Mouse (Mus musculus): ENCODE data around the gene Ceacam1.
"Not testable (repeated sequence)": the region's sequence is repeated elsewhere in the genome, so short reads cannot be mapped to it uniquely, and the experiment has no call there.

Gene Ceacam1

GRCm38 (mm10) chr7:25477091-25477751 is at the start of gene Ceacam1:
TSS of gene Ceacam1 (minus strand) at chr7:25477603.
- peak; percentile 68 to 87 for DNase-seq (ENCODE audit: inconsistent age in 2 of 2, low spot score in 1 of 2)

GRCm38 (mm10) chr7:25516070-25516777 is 38.8 kb upstream of the Ceacam1 start:
- peak in 1 of 2 experiments; percentile 33 for DNase-seq (ENCODE audit: inconsistent age in 2 of 2, low spot score in 1 of 2)

GRCm38 (mm10) chr7:25515667-25516066 is 38.3 kb upstream of the Ceacam1 start:
- DNase-seq (ENCODE audit: inconsistent age in 2 of 2, low spot score in 1 of 2): not testable (repeated sequence)

- no peak for DNase-seq (ENCODE audit: inconsistent age in 2 of 2, low spot score in 1 of 2)
Measured at GRCm38 (mm10) chr7:25509925-25510324, 32.5 kb upstream of the Ceacam1 start.

- no peak for DNase-seq (ENCODE audit: inconsistent age in 2 of 2, low spot score in 1 of 2)
Measured at GRCm38 (mm10) chr7:25494649-25495048, 17.2 kb upstream of the Ceacam1 start.

GRCm38 (mm10) chr7:25490698-25491097 is 13.3 kb upstream of the Ceacam1 start:
- DNase-seq (ENCODE audit: inconsistent age in 2 of 2, low spot score in 1 of 2): not testable (repeated sequence)

GRCm38 (mm10) chr7:25489382-25489781 is 12.0 kb upstream of the Ceacam1 start:
- DNase-seq (ENCODE audit: inconsistent age in 2 of 2, low spot score in 1 of 2): not testable (repeated sequence)

- DNase-seq (ENCODE audit: inconsistent age in 2 of 2, low spot score in 1 of 2): peak in 1 of 2 experiments; percentile 72
Measured at GRCm38 (mm10) chr7:25486186-25486585, 8.8 kb upstream of the Ceacam1 start.

- DNase-seq (ENCODE audit: inconsistent age in 2 of 2, low spot score in 1 of 2): no peak
Measured at GRCm38 (mm10) chr7:25485061-25485460, 7.7 kb upstream of the Ceacam1 start.

- DNase-seq (ENCODE audit: inconsistent age in 2 of 2, low spot score in 1 of 2): no peak
Measured at GRCm38 (mm10) chr7:25483133-25483735, 5.8 kb upstream of the Ceacam1 start.

GRCm38 (mm10) chr7:25480791-25481190 is 3.4 kb upstream of the Ceacam1 start:
- DNase-seq (ENCODE audit: inconsistent age in 2 of 2, low spot score in 1 of 2): not testable (repeated sequence)

GRCm38 (mm10) chr7:25479440-25479839 is 2.0 kb upstream of the Ceacam1 start:
- DNase-seq (ENCODE audit: inconsistent age in 2 of 2, low spot score in 1 of 2): peak; percentile 37 to 88

GRCm38 (mm10) chr7:25477752-25478093 is 320 bp upstream of the Ceacam1 start:
- DNase-seq (ENCODE audit: inconsistent age in 2 of 2, low spot score in 1 of 2): not testable (repeated sequence)

- DNase-seq (ENCODE audit: inconsistent age in 2 of 2, low spot score in 1 of 2): peak; percentile 42 to 78
Measured at GRCm38 (mm10) chr7:25471821-25472220, 5.6 kb downstream of the Ceacam1 start.

GRCm38 (mm10) chr7:25465586-25465985 is 11.8 kb downstream of the Ceacam1 start:
- not testable (repeated sequence) for DNase-seq (ENCODE audit: inconsistent age in 2 of 2, low spot score in 1 of 2)

- DNase-seq (ENCODE audit: inconsistent age in 2 of 2, low spot score in 1 of 2): no peak
Measured at GRCm38 (mm10) chr7:25465010-25465409, 12.4 kb downstream of the Ceacam1 start.

- DNase-seq (ENCODE audit: inconsistent age in 2 of 2, low spot score in 1 of 2): not testable (repeated sequence)
Measured at GRCm38 (mm10) chr7:25462033-25462337, 15.4 kb downstream of the Ceacam1 start.

GRCm38 (mm10) chr7:25461336-25462032 is 15.9 kb downstream of the Ceacam1 start:
- DNase-seq (ENCODE audit: inconsistent age in 2 of 2, low spot score in 1 of 2): peak in 1 of 2 experiments; percentile 62

GRCm38 (mm10) chr7:25452103-25452502 is 25.3 kb downstream of the Ceacam1 start:
- no peak for DNase-seq (ENCODE audit: inconsistent age in 2 of 2, low spot score in 1 of 2)

- peak in 1 of 2 experiments; percentile 57 for DNase-seq (ENCODE audit: inconsistent age in 2 of 2, low spot score in 1 of 2)
Measured at GRCm38 (mm10) chr7:25449913-25450890, 27.2 kb downstream of the Ceacam1 start.

Measured in adrenal gland, adult (tissue).